Mouse (Mus musculus): ENCODE data around the gene Ppa1. TPM values are rescaled to one million over a fixed set of nuclear protein-coding genes. Genes with fewer than 3 reads are reported as not detected.

Gene Ppa1
- total and polyA plus RNA-seq, 3 experiments: 178 to 337 (median 249) TPM

DNA sequence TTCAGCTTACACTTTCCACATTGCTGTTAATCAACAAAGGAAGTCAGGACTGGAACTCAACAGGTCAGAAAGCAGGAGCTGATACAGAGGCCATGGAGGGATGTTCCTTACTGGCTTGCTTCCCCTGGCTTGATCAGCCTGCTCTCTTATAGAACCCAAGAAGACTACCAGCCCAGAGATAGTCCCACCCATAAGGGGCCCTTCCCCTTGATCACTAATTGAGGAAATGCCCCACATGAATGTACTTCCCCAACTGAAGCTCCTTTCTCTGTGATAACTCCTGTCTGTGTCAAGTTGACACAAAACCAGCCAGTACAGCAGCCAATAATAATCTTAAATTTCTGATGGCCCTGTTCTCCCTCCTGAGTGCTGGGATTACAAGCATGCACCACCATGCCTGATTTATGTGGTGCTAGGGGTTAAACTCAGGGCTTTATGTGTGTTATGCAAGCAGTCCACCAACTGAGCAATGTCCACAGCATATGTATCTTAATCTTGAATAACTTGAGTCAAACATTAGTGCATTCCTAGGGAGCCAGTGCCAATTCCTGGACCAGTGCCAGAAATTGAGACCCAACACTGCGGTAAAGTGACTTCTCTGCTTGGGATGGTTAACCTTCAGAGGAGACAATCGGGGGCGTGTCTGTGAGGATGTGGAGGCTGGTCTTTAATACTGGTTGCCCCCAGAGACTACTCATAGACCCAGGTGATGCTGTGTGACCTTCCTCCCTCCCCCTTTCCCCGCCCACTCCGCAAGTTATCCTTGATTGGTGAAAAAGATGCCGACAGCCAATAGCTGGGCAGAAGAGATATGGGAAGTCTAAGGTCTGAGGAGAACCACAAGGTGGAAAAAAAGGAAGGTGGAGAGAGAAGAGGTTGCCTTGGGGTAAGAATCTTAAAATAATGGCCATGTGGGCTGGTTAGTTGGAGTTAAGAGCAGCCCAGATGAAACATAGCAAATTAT, 58.3 kb downstream of the Ppa1 start:
- no peak overlapping the region for H3K4me3 ChIP-seq (replicated peaks in 1 of 3; ENCODE audit: low read depth in 2 of 3, low read length in 2 of 3, poor library complexity in 1 of 3)
- H3K4me1 ChIP-seq (ENCODE audit: control insufficient read depth in 1 of 2, insufficient read depth in 2 of 2): peaks cover 0 to 18% of the 10 kb centered on the region in 2 experiments; a peak in 2 of 4 replicates
- H3K36me3 ChIP-seq (replicated peaks in 1 of 2; ENCODE audit: control insufficient read depth in 1 of 2, insufficient read depth in 1 of 2, low read length in 1 of 2): peaks cover 17 to 32% of the 10 kb centered on the region in 2 experiments
- H3K9ac ChIP-seq (ENCODE audit: insufficient read depth, low read depth): no peak overlapping the region
- no peak for TF ChIP-seq JUN (IDR thresholded peaks at IDR 0.05; ENCODE audit: insufficient read depth, low read depth, low read length)
- TF ChIP-seq TBP (conservative IDR thresholded peaks at IDR 0.05; ENCODE audit: low read depth, low read length): no peak
- TF ChIP-seq CHD2 (IDR thresholded peaks at IDR 0.05; ENCODE audit: low read length): no peak
- TF ChIP-seq MYC (IDR thresholded peaks at IDR 0.05; ENCODE audit: low read depth, low read length): no peak
- no peak for TF ChIP-seq POLR2A (IDR thresholded peaks at IDR 0.05; ENCODE audit: low read depth, low read length)
- no peak for TF ChIP-seq CTCF (conservative IDR thresholded peaks at IDR 0.05 in 1 of 2, IDR thresholded peaks at IDR 0.05 in 1 of 2; ENCODE audit: low read depth in 2 of 2, low read length in 2 of 2)
- TF ChIP-seq BHLHE40 (IDR thresholded peaks at IDR 0.05; ENCODE audit: low read depth, low read length): no peak
- H3K4me2 ChIP-seq (ENCODE audit: insufficient read depth, low read depth, poor library complexity, severe bottlenecking): no peak overlapping the region
- in situ Hi-C loops (cut with MboI; ENCODE audit: low pct_ligation_motif_present, low pct_unique_long_range_greater_than_20kb, low sequenced_read_pairs): no loop called here
- no peak overlapping the region for H3K27ac ChIP-seq (ENCODE audit: insufficient read depth, low read depth)
- dilution Hi-C loops (cut with MboI; ENCODE audit: extremely low pct_ligation_motif_present, extremely low pct_unique_long_range_greater_than_20kb, low sequenced_read_pairs): no loop called here
- H3K79me2 ChIP-seq (replicated peaks; ENCODE audit: control insufficient read depth, extremely low read depth, insufficient read depth, poor library complexity, severe bottlenecking): no peaks in the 10 kb centered on the region
- H3K27me3 ChIP-seq (replicated peaks): peaks cover 5% of the 10 kb centered on the region
- H3K9me3 ChIP-seq (replicated peaks; ENCODE audit: low read length): no peaks in the 10 kb centered on the region
- DNase-seq (ENCODE audit: extremely low read depth): peak; percentile 42

DNA sequence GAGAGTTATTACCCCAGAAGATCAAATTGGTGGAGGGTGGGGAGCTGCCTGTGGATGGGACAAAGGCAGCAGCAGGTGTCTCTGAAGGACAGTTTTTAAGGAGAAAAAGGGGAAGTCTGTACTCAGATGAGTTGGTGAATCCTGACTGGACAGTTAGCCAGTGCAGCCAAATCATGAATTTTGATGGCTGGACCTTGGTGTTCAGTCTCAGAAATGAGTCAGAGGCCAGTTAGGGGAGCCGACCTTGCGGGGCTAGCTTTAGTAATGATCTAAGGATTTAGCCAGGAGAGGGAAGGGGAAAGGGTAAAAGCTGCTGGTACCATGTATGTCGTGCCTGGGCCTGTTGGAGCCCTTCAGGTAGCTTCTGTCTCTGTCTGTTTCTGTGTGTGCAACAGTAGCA, 65.2 kb downstream of the Ppa1 start:
- Histone ChIP-seq H3K27me3 (replicated peaks) (peaks cover 16% of the 10 kb centered on the region), H3K9ac (ENCODE audit: insufficient read depth, low read depth) (no peak overlapping the region), H3K4me2 (ENCODE audit: insufficient read depth, low read depth, poor library complexity, severe bottlenecking) (no peak overlapping the region), H3K9me3 (replicated peaks; ENCODE audit: low read length) (no peaks in the 10 kb centered on the region), H3K4me1 (ENCODE audit: control insufficient read depth in 1 of 2, insufficient read depth in 2 of 2) (peaks cover 7 to 10% of the 10 kb centered on the region in 2 experiments), H3K79me2 (replicated peaks; ENCODE audit: control insufficient read depth, extremely low read depth, insufficient read depth, poor library complexity, severe bottlenecking) (no peaks in the 10 kb centered on the region), H3K36me3 (replicated peaks in 1 of 2; ENCODE audit: control insufficient read depth in 1 of 2, insufficient read depth in 1 of 2, low read length in 1 of 2) (no peaks in the 10 kb centered on the region), H3K27ac (ENCODE audit: insufficient read depth, low read depth) (no peak overlapping the region), H3K4me3 (replicated peaks in 1 of 3; ENCODE audit: low read depth in 2 of 3, low read length in 2 of 3, poor library complexity in 1 of 3) (no peak overlapping the region)
- in situ Hi-C loops (cut with MboI; ENCODE audit: low pct_ligation_motif_present, low pct_unique_long_range_greater_than_20kb, low sequenced_read_pairs): no loop called here
- no peak for TF ChIP-seq USF1 (IDR thresholded peaks at IDR 0.05; ENCODE audit: low read depth, low read length)
- TF ChIP-seq CHD1 (IDR thresholded peaks at IDR 0.05; ENCODE audit: low read depth, low read length): no peak
- no peak for TF ChIP-seq SIN3A (IDR thresholded peaks at IDR 0.05; ENCODE audit: low read length)
- no peak for TF ChIP-seq POLR2A (IDR thresholded peaks at IDR 0.05; ENCODE audit: low read depth, low read length)
- no peak for TF ChIP-seq USF2 (conservative IDR thresholded peaks at IDR 0.05; ENCODE audit: low read depth, low read length)
- no peak for TF ChIP-seq MEF2A (IDR thresholded peaks at IDR 0.05; ENCODE audit: borderline replicate concordance, low read depth, low read length)
- TF ChIP-seq IRF4 (IDR thresholded peaks at IDR 0.05; ENCODE audit: low read depth, low read length): no peak
- no peak for TF ChIP-seq HCFC1 (IDR thresholded peaks at IDR 0.05; ENCODE audit: low read depth, low read length)
- TF ChIP-seq BHLHE40 (IDR thresholded peaks at IDR 0.05; ENCODE audit: low read depth, low read length): no peak
- TF ChIP-seq MXI1 (IDR thresholded peaks at IDR 0.05; ENCODE audit: low read depth, low read length): no peak
- TF ChIP-seq JUN (IDR thresholded peaks at IDR 0.05; ENCODE audit: insufficient read depth, low read depth, low read length): no peak
- TF ChIP-seq ELF1 (IDR thresholded peaks at IDR 0.05; ENCODE audit: low read depth, low read length): no peak
- no peak for TF ChIP-seq KAT2A (IDR thresholded peaks at IDR 0.05; ENCODE audit: insufficient replicate concordance, low read length)
- TF ChIP-seq CTCF (conservative IDR thresholded peaks at IDR 0.05 in 1 of 2, IDR thresholded peaks at IDR 0.05 in 1 of 2; ENCODE audit: low read depth in 2 of 2, low read length in 2 of 2): no peak
- no peak for TF ChIP-seq RAD21 (IDR thresholded peaks at IDR 0.05; ENCODE audit: low read depth, low read length)
- no peak for TF ChIP-seq MAX (IDR thresholded peaks at IDR 0.05; ENCODE audit: low read length)
- DNase-seq (ENCODE audit: extremely low read depth): no peak
- dilution Hi-C loops (cut with MboI; ENCODE audit: extremely low pct_ligation_motif_present, extremely low pct_unique_long_range_greater_than_20kb, low sequenced_read_pairs): no loop called here

All from CH12.LX (cell line).